Mouse (Mus musculus): ENCODE results near the gene Cux1.

The Cux1 gene

DNA sequence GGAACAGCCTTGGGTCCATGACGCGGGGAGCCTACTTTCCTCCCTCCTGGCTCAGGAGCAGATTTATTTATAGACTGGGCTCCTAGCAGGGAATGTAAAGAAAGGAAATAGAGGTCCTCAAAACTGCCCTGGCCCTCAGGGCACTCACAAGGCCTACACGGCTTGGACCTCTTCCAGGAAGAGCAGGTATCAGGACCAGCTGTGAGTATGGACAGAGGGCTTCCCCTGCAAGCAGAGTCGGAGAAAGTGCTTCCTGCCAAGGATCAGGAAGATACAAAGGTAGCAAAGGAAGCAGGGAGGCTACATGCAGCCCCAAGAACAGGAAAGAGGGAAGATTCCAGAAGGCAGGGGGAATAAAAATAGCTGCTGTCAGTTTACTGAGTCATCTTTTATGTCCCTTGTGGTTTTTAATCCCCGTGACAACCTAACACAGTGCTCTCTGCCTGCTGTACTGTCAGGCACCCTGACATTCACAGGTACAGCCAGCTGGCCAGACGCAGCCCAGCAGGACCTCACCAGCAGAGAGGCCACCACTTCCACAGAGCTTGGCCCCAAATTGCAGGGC, 66.9 kb downstream of the Cux1 start:
- DNase-seq: no peak

DNA sequence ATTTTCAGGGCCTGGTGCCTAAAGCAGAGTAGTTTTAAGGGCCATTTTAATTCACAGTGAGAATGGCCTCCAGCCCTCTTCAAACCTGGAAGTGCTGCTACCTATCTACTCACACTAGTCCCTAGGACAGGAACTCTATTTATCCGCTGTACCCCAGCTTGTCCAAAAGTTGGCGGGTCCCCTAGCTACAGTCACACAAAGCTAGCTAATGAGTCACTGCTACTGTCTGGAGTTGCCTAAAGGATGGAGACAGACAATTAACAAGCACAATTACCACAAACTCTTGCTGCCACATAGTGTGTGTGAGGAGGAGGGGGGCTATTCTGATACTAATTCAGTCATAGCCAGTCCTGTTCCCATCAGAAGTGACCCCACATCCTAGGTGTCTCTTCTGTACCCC, 68.0 kb downstream of the Cux1 start:
- no peak for DNase-seq

- peak in 1 of 2 experiments; percentile 30 for DNase-seq
Measured at GRCm38 (mm10) chr5:136498741-136499140, 68.5 kb downstream of the Cux1 start.

GRCm38 (mm10) chr5:136497301-136497700, 70.0 kb downstream of the Cux1 start:
- DNase-seq: no peak

GRCm38 (mm10) chr5:136495581-136495980, 71.7 kb downstream of the Cux1 start:
- no peak for DNase-seq

- DNase-seq: no peak
Measured at GRCm38 (mm10) chr5:136494927-136495326, 72.4 kb downstream of the Cux1 start.

DNA sequence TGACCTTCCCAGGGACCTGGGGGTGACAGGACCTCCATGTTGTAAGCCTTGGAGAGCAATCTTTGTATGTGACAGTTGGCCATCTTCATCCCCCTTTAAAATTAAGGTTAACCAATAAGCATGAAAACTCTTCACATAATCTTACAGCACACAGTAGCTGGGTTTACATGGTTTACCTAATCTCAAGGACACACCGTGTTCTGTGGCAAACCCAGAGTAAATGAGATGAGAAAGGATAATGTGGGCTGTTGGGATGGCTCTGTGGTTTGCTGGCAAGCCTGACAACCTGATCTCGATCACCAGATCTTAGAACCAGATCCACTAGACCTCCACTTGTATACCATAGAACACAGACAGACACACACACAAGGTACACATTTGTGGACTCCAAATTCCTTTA, 73.0 kb downstream of the Cux1 start:
- no peak for DNase-seq

- DNase-seq: no peak
Measured at GRCm38 (mm10) chr5:136489450-136489849, 77.8 kb downstream of the Cux1 start.

- no peak for DNase-seq
Measured at GRCm38 (mm10) chr5:136488721-136489120, 78.6 kb downstream of the Cux1 start.

- DNase-seq: no peak
Measured at GRCm38 (mm10) chr5:136488223-136488622, 79.1 kb downstream of the Cux1 start.

GRCm38 (mm10) chr5:136487397-136488093, 79.7 kb downstream of the Cux1 start:
- DNase-seq: no peak

- DNase-seq: no peak
Measured at GRCm38 (mm10) chr5:136486401-136486800, 80.9 kb downstream of the Cux1 start.

DNA sequence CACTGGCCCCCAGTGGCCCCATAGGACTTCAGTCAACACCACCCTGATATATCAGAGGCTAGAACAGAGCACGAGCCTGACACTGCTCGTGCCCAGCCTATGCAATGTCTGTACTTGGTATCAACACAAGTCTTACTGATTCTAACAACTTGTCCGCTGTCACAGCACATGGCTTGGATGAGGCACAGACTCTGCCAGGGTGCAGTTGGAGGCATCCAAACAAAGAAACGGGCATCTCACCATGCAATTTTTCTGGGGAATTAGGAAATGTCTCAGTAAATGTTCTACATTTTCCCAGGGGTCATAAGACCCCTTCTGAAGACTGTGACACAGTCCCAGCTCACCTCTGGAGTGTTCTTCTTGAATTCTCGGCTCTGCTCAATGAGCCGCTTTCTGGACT, 81.9 kb downstream of the Cux1 start:
- DNase-seq: no peak

DNA sequence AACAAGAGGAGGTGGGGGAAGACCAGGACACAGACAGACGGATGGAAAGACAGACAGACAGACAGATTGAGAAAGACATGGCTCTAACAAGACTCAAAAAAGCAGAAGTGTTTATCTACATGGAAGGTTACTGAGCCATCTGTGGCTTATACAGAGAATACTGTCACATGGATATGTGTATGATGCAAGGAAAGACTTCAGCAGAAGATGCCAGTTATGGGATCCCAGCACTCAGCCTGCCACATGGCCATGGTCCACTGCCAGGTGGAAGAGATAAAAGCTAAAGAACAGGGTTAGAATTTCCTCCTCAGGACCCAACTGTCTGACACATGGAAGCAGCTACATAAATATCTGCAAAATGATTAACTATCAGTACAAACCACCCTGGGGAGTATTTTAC, 84.9 kb downstream of the Cux1 start:
- no peak for DNase-seq

GRCm38 (mm10) chr5:136480541-136480940, 86.7 kb downstream of the Cux1 start:
- DNase-seq: peak; percentile 63 to 75

- no peak for DNase-seq
Measured at GRCm38 (mm10) chr5:136479801-136480200, 87.5 kb downstream of the Cux1 start.

- DNase-seq: no peak
Measured at GRCm38 (mm10) chr5:136479024-136479763, 88.1 kb downstream of the Cux1 start.

GRCm38 (mm10) chr5:136476272-136476671, 91.0 kb downstream of the Cux1 start:
- DNase-seq: no peak

DNA sequence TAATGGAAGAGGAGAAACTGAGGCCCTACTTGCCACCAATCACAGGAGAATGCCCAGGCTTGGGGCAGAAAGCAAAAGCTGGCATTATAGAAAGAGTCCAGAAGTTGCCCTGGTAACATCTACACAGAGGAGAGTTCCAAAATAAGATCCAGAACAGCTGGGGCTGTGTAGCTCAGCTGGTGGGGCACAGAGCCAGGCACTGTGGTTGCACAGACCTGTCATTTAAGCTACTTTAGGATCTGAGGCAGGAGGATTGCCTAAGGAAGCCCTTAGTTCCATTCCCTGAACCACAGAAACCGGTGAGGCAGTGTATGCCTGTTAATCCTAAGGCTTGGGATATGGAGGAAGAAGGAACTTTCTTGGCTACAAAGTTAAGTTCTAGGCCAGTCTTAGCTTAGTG, 92.1 kb downstream of the Cux1 start:
- no peak for DNase-seq

DNA sequence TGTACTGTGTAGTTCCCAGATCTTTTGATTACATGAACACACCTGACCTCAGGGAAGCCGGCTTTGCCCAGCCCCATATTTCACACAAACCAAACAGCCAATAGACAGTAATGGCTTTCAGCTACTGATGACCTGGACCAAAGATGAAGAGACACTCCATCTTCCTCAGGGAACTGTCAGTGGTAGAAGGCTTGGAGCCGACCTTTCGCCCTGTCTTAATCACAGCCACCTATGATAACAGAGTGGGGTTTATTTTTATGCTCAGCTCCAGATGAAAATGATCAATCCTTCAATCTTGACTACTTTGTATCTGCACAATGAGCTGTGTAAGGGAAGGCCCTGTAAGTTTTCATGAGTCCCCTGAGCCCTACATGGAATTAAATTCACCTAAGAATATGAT, 93.2 kb downstream of the Cux1 start:
- DNase-seq: no peak

DNA sequence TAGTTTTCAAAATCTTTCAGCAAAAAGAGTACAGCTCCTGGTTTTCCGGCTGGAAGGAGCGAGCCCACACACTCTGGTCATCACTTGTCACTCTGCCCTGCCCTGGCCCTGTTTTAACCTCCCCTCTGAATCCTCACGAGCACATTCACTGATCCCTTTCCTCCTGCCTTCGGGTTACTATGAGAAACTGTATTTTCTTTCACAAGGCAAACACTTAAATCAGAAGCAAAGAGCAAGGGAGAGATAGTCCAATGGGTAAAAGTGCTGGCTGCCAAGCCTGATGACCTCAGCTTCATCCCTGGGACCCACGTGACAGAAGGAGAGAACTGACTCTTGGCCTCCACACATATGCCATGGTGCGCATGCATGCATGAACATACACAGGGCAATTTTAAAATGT, 94.0 kb downstream of the Cux1 start:
- no peak for DNase-seq

DNA sequence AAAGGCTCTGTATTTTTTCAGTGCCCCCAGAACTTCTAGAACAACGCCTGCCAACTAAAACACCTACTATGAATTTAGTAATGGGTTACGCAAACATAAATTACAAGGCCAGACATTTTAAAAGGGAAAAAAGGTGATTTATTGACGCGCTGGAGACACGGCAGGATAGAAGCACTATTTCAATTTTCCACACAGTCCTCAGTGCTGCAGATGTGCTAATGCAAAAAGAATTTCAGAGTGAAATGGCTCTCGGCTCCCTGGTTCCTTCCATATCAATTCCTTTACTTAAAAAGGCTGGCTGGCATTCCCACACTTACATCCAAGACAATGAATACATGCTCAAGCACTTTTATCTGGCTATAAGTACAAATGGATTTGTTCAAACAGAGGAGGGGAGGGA, 94.4 kb downstream of the Cux1 start:
- no peak for DNase-seq

DNA sequence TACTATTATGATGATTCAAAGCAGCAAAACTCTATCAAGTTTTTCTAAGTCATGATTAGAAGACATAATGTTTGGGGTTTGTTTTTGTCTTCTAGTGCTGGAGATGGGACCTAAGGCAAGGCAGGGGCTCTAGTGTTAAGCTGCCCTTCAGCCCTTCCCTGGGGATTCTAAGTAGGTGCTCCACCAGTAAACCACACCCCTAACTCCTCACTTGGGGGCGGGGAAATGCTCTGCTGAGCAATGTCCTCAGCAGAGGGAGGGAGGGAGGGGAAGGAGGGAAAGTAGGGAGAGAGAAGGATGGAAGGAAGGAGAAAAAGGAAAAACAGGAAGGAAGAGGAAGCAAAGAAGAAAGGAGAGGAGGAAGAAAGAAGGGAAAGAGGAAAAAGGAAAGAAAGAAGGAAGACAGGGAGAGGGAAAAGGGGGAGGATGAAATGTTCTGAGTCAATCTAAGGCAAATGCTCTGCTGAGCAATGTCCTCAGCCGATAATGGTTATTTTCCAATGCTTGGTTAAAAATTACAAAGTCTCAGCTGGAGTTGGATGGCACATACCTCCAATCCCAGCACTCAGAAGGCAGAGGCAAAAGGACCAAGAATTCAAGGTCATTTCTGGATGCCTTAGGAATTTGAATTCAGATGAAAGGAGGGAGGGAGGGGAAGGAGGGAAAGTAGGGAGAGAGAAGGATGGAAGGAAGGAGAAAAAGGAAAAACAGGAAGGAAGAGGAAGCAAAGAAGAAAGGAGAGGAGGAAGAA, 96.1 kb downstream of the Cux1 start:
- DNase-seq: peak in 1 of 2 experiments; percentile 47
